Mouse (Mus musculus) cortical plate, adult 2 months (tissue): Measurements from ENCODE around the gene Reg3g. TPM values are rescaled to one million over a fixed set of nuclear protein-coding genes. Genes with fewer than 3 reads are reported as not detected.
"Not testable (repeated sequence)": the region's sequence is repeated elsewhere in the genome, so short reads cannot be mapped to it uniquely, and the experiment has no call there.

Source experiments
- H3K27ac ChIP-seq: fragments of 200-500 bp; 2 replicates; pipeline ENCODE4 v1.5.1; 2012; ENCODE audit warnings: low read length, control low read depth, inconsistent platforms; ENCODE audit not compliant: insufficient read depth
- H3K4me1 ChIP-seq: fragments of 200-500 bp; 2 replicates; pipeline ENCODE4 v1.6.1; 2011; ENCODE audit warnings: low read length; ENCODE audit not compliant: control insufficient read depth, insufficient read depth
- H3K4me3 ChIP-seq: fragments of 200-500 bp; 2 replicates; pipeline ENCODE4 v1.5.1; 2011; ENCODE audit warnings: mild to moderate bottlenecking, low read length, control low read depth; ENCODE audit not compliant: insufficient read depth
- CTCF ChIP-seq: fragments of 200-500 bp; IDR thresholded peaks from 2 replicates; pipeline ENCODE4 v1.5.1; 2011; ENCODE audit warnings: mild to moderate bottlenecking, control low read depth, low read length; ENCODE audit not compliant: insufficient read depth; ENCODE audit errors: extremely low read depth
- POLR2A ChIP-seq: fragments of 200-500 bp; IDR thresholded peaks from 2 replicates; pipeline ENCODE4 v1.6.1; 2011; ENCODE audit warnings: mild to moderate bottlenecking, low read length, control low read depth; ENCODE audit not compliant: insufficient read depth; ENCODE audit errors: extremely low read depth
- polyA plus RNA-seq: library from polyadenylated mRNA; depleted of rRNA; stranded (reverse); fragments of >200 nt; gene quantifications from 2 replicates; pipeline ENCODE4 v1.2.3, GENCODE M21; 2012; rRNA removed

Reg3g gene
- polyA plus RNA-seq, 1 experiment = 0.19 TPM

- Histone ChIP-seq H3K4me1 (no peaks in the 10 kb centered on the region; the same call in 1 of the 2 replicates), H3K27ac (no peak overlapping the region), H3K4me3 (no peak overlapping the region)
- no peak for TF ChIP-seq CTCF
- TF ChIP-seq POLR2A = no peak
Observed at GRCm38 (mm10) chr6:78460191-78460825, 8.4 kb downstream of the Reg3g start.

DNA sequence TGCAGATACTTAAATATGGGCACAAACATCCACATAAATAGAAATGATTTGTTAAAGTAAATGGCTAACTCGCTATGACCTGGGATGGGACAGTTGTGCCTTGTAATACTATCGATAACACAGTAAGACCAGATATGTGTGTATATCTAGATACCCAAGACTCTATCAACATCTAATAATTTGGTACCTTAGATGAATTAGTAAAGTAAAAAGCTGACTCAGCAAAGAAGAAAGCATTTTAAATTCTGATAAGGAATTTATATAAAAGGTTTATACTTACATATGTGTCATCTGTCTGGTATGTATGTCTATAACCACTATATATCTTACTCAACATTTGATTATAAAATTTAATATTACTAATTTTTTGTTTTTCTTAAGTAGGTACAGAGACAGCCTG is 15.9 kb downstream of the Reg3g start:
- no peak for TF ChIP-seq POLR2A
- no peak for TF ChIP-seq CTCF
- no peaks in the 10 kb centered on the region for H3K4me1 ChIP-seq

GRCm38 (mm10) chr6:78448409-78448808 is 20.3 kb downstream of the Reg3g start:
- Histone ChIP-seq H3K4me1 (no peaks in the 10 kb centered on the region), H3K27ac (no peak overlapping the region), H3K4me3 (no peak overlapping the region)
- no peak for TF ChIP-seq CTCF
- TF ChIP-seq POLR2A = no peak

More for the DNA sequence above, 15.9 kb downstream of the Reg3g start:
- Histone ChIP-seq H3K4me3 (no peak overlapping the region), H3K27ac (no peak overlapping the region)

- no peaks in the 10 kb centered on the region for H3K4me1 ChIP-seq
- no peak for TF ChIP-seq POLR2A
- no peak for TF ChIP-seq CTCF
- H3K4me3 ChIP-seq = no peak overlapping the region
- no peak overlapping the region for H3K27ac ChIP-seq
Observed at GRCm38 (mm10) chr6:78447202-78447601, 21.5 kb downstream of the Reg3g start.

GRCm38 (mm10) chr6:78425497-78425896 is 43.2 kb downstream of the Reg3g start:
- TF ChIP-seq CTCF = no peak
- no peak for TF ChIP-seq POLR2A
- H3K4me1 ChIP-seq = no peaks in the 10 kb centered on the region
- H3K4me3 ChIP-seq = no peak overlapping the region
- no peak overlapping the region for H3K27ac ChIP-seq

- H3K27ac ChIP-seq, H3K4me3 ChIP-seq, H3K4me1 ChIP-seq: not testable (repeated sequence)
Observed at GRCm38 (mm10) chr6:78422411-78422810, 46.3 kb downstream of the Reg3g start, which contains the start of gene Reg1. Gene Reg1 (plus strand): TSS chr6:78422711.

Other genes with a start within 250 kb of the Reg3g start
- gene Reg3b, start 98.2 kb downstream of the Reg3g start, polyA plus RNA-seq = 0.23 and 0.38 TPM in 2 replicates
- gene Reg3d, start 90.0 kb downstream of the Reg3g start, polyA plus RNA-seq = not detected in 2 replicates
- not detected in 2 replicates for gene Reg3a, start 88.2 kb downstream of the Reg3g start, polyA plus RNA-seq
- not detected in 2 replicates for gene Reg2, start 73.2 kb downstream of the Reg3g start, polyA plus RNA-seq
- not detected in 2 replicates for gene Reg1, start 46.2 kb downstream of the Reg3g start, polyA plus RNA-seq